ENCODE assay signal across 30 mouse cellular contexts in genomic region chr3:121405101-121405500, GRCm38 (mm10). TPM values are rescaled to one million over a fixed set of nuclear protein-coding genes. Genes with fewer than 3 reads are reported as not detected.
A peak's percentile ranks its signal among the peaks of the same experiment; 100 is the strongest.
DNase-seq lines count a peak whose midpoint lies in the region; ATAC-seq and TF ChIP-seq lines count a peak whose summit lies in the region.
"Had no signal": no experiment of that assay in that cellular context is flagged by ENCODE, and none has a peak within 500 bp of the region (broad histone marks: within the 10 kb centered on the region; RNA-seq: fewer than 3 reads in every experiment).

No protein-coding gene starts in this region.

- intact Hi-C loops in left cerebral cortex, postnatal 36 days (cut with DNase I): no loop called here

- H3K4me3 ChIP-seq in intestine, embryonic 14.5 days (ENCODE audit: low read depth, low read length): no peak overlapping the region
- no peak overlapping the region for H3K4me3 ChIP-seq in intestine, postnatal 0 days (ENCODE audit: low read depth, low read length)
- H3K4me3 ChIP-seq: embryonic facial prominence, embryonic 12.5 days; erythroblast, embryonic 14.5 days; forebrain, embryonic 10.5 days; forebrain, embryonic 13.5 days; heart, embryonic 12.5 days; heart, embryonic 15.5 days; hindbrain, embryonic 10.5 days; hindbrain, embryonic 13.5 days had no signal

- DNase-seq in heart, adult 11 months: peak; percentile 61
- DNase-seq in heart, adult 18-20 months: no peak
- DNase-seq in intestine, embryonic 14.5 days (ENCODE audit: low spot score): no peak
- no peak for DNase-seq in embryo, embryonic 11 days
- no peak for DNase-seq in left cerebral cortex, postnatal 36 days (ENCODE audit: low spot score in 2 of 2)
- DNase-seq: adrenal gland, postnatal 10 days; adrenal gland, postnatal 36 days; B cell, adult 2 months; cerebellum, adult 18-20 months; cerebellum, adult 9-11 months; cerebellum, postnatal 25 days; gastrocnemius, postnatal 10 days; gastrocnemius, postnatal 36 days; heart, postnatal 10 days; heart, postnatal 36 days; kidney, adult 18-20 months had no signal

- no peak overlapping the region for H3K9ac ChIP-seq in intestine, embryonic 14.5 days (ENCODE audit: low read length)
- H3K9ac ChIP-seq in intestine, postnatal 0 days (ENCODE audit: low read depth, low read length): no peak overlapping the region
- H3K9ac ChIP-seq: embryonic facial prominence, embryonic 12.5 days; forebrain, embryonic 13.5 days; heart, embryonic 12.5 days; heart, embryonic 15.5 days; hindbrain, embryonic 13.5 days had no signal

- H3K4me1 ChIP-seq in intestine, embryonic 14.5 days (replicated peaks; ENCODE audit: control insufficient read depth, insufficient read depth, low read length): no peaks in the 10 kb centered on the region; the same call in 1 of the 2 replicates
- H3K4me1 ChIP-seq in intestine, postnatal 0 days (replicated peaks; ENCODE audit: control insufficient read depth, insufficient read depth, low read length): no peaks in the 10 kb centered on the region; the same call in 1 of the 2 replicates
- H3K4me1 ChIP-seq: forebrain, embryonic 13.5 days; heart, embryonic 15.5 days; hindbrain, embryonic 13.5 days had no signal

- peak; percentile 17; the same call in 1 of the 2 replicates for ATAC-seq in intestine, embryonic 14.5 days (replicated peaks; ENCODE audit: low FRiP score, low TSS enrichment, low read depth)
- ATAC-seq in intestine, postnatal 0 days: peak; percentile 56
- ATAC-seq: forebrain, embryonic 13.5 days; forebrain, embryonic 16.5 days; hindbrain, embryonic 16.5 days; Patski had no signal

- TF ChIP-seq CTCF in intestine, postnatal 0 days (IDR thresholded peaks at IDR 0.05; ENCODE audit: low read depth): no peak

- H3K27me3 ChIP-seq in intestine, embryonic 14.5 days (replicated peaks; ENCODE audit: control insufficient read depth, insufficient read depth, low read length): no peaks in the 10 kb centered on the region
- H3K27me3 ChIP-seq in intestine, postnatal 0 days (replicated peaks; ENCODE audit: control insufficient read depth, insufficient read depth, low read length): peaks cover 4% of the 10 kb centered on the region; the same call in 1 of the 2 replicates
- H3K27me3 ChIP-seq: CH12.LX; embryonic facial prominence, embryonic 12.5 days; forebrain, embryonic 13.5 days; heart, embryonic 12.5 days; heart, embryonic 15.5 days; hindbrain, embryonic 13.5 days; Patski had no signal

- no peak overlapping the region for H3K27ac ChIP-seq in intestine, embryonic 14.5 days (ENCODE audit: low read depth)
- no peak overlapping the region for H3K27ac ChIP-seq in intestine, postnatal 0 days (ENCODE audit: low read depth, low read length)
- H3K27ac ChIP-seq: embryonic facial prominence, embryonic 12.5 days; forebrain, embryonic 10.5 days; forebrain, embryonic 13.5 days; heart, embryonic 15.5 days; hindbrain, embryonic 10.5 days; hindbrain, embryonic 13.5 days had no signal

- H3K9me3 ChIP-seq in intestine, embryonic 14.5 days (ENCODE audit: control insufficient read depth, low read length): no peaks in the 10 kb centered on the region
- H3K9me3 ChIP-seq in intestine, postnatal 0 days (ENCODE audit: control insufficient read depth): no peaks in the 10 kb centered on the region
- H3K9me3 ChIP-seq: embryonic facial prominence, embryonic 12.5 days; forebrain, embryonic 10.5 days; forebrain, embryonic 13.5 days; G1E; heart, embryonic 12.5 days; heart, embryonic 15.5 days; hindbrain, embryonic 10.5 days; hindbrain, embryonic 13.5 days had no signal

- 66% methylated on average over 5 of the region's 5 CpGs for WGBS in intestine, embryonic 14.5 days
- 50% methylated on average over 5 of the region's 5 CpGs for WGBS in intestine, postnatal 0 days

- no peaks in the 10 kb centered on the region for H3K36me3 ChIP-seq in intestine, embryonic 14.5 days (ENCODE audit: control insufficient read depth, insufficient read depth, low read length)
- H3K36me3 ChIP-seq in intestine, postnatal 0 days (ENCODE audit: control insufficient read depth, insufficient read depth): no peaks in the 10 kb centered on the region
- H3K36me3 ChIP-seq: embryonic facial prominence, embryonic 12.5 days; forebrain, embryonic 10.5 days; G1E; heart, embryonic 12.5 days; heart, embryonic 15.5 days; hindbrain, embryonic 10.5 days; hindbrain, embryonic 13.5 days had no signal

- no peak overlapping the region for H3K4me2 ChIP-seq in intestine, embryonic 14.5 days (ENCODE audit: low read length)
- no peak overlapping the region for H3K4me2 ChIP-seq in intestine, postnatal 0 days (replicated peaks; ENCODE audit: low read depth)
- H3K4me2 ChIP-seq: embryonic facial prominence, embryonic 12.5 days; forebrain, embryonic 13.5 days; heart, embryonic 12.5 days; heart, embryonic 15.5 days; hindbrain, embryonic 13.5 days had no signal

RNA-seq across cellular contexts. Expression of gene Cnn3, which starts 21.2 kb away (rescaled TPM):
- total RNA-seq in heart, adult 18-20 months (2021): 10 to 100 TPM; 37.4 to 41.5 TPM
- 567 and 699 TPM in 2 replicates for polyA plus RNA-seq in intestine, embryonic 14.5 days (2014; fragmentation: Nextera tagmentation; extraction: Ambion mirVana)
- 132 and 135 TPM in 2 replicates for polyA plus RNA-seq in intestine, postnatal 0 days (2015; fragmentation: Nextera tagmentation; extraction: Ambion mirVana)
- total RNA-seq in left cerebral cortex, postnatal 36 days (2021): 10 to 100 TPM; 63.0 to 67.5 TPM
- polyA plus RNA-seq: G1E had no signal
